Mouse (Mus musculus) forebrain, embryonic 14.5 days (tissue): ENCODE results near the gene Hltf. TPM values are rescaled to one million over a fixed set of nuclear protein-coding genes. Genes with fewer than 3 reads are reported as not detected.
"Not testable (repeated sequence)": the region's sequence is repeated elsewhere in the genome, so short reads cannot be mapped to it uniquely, and the experiment has no call there.

Experiments used
- ATAC-seq: fragments of 200-750 bp; cut with Nextera tagmentation; 2 replicates; pipeline ENCODE4 v1.8.0; 2017; ENCODE audit warnings: mild to moderate bottlenecking, moderate library complexity
- DNase-seq: peaks from one replicate; pipeline ENCODE4 v3.0.0-alpha.2; 2015; ENCODE audit warnings: low spot score
- H3K27ac ChIP-seq: fragments of 300-500 bp; sonication (generic); 2 replicates; pipeline ENCODE4 v1.5.1; 2014; ENCODE audit warnings: low read depth, mild to moderate bottlenecking, control low read depth, low read length, moderate library complexity
- H3K27me3 ChIP-seq: fragments of 300-500 bp; sonication (generic); replicated peaks from 2 replicates; pipeline ENCODE4 v1.6.1; 2014; ENCODE audit warnings: low read length, control low read depth, mixed read lengths; ENCODE audit not compliant: control insufficient read depth, insufficient read depth
- H3K36me3 ChIP-seq: fragments of 300-500 bp; sonication (generic); 2 replicates; pipeline ENCODE4 v1.6.1; 2014; ENCODE audit warnings: low read length, control low read depth; ENCODE audit not compliant: control insufficient read depth, insufficient read depth
- H3K4me1 ChIP-seq: fragments of 300-500 bp; sonication (generic); 2 replicates; pipeline ENCODE4 v1.6.1; 2014; ENCODE audit warnings: antibody characterized with exemption, low read length, control low read depth; ENCODE audit not compliant: control insufficient read depth, insufficient read depth
- H3K4me2 ChIP-seq: fragments of 300-500 bp; sonication (generic); 2 replicates; pipeline ENCODE4 v1.6.1; 2014; ENCODE audit warnings: mild to moderate bottlenecking, control low read depth, low read length
- H3K4me3 ChIP-seq: fragments of 300-500 bp; sonication (generic); 2 replicates; pipeline ENCODE4 v1.5.1; 2014; ENCODE audit warnings: low read depth, low read length, control low read depth
- H3K9ac ChIP-seq: fragments of 300-500 bp; sonication (generic); 2 replicates; pipeline ENCODE4 v1.6.1; 2014; ENCODE audit warnings: mild to moderate bottlenecking, low read length, control low read depth, moderate library complexity
- H3K9me3 ChIP-seq: fragments of 300-500 bp; sonication (generic); replicated peaks from 2 replicates; pipeline ENCODE4 v1.6.1; 2016; ENCODE audit warnings: low read length, control low read depth, mixed read lengths; ENCODE audit not compliant: control insufficient read depth
- WGBS: fragments of 180-500 bp; shearing (Covaris S2); extraction: QIAGEN DNeasy Blood & Tissue Kit; methylation state at CpG from one replicate; pipeline ENCODE4 v1.1.7; 2014; 5-methylcytosine and 5-hydroxymethylcytosine counted together
- polyA plus RNA-seq: library from polyadenylated mRNA; unstranded; fragments of >200 nt; fragmentation: Nextera tagmentation; extraction: Ambion mirVana; gene quantifications from 2 replicates; pipeline ENCODE4 v1.2.1, GENCODE M21; 2014

Gene Hltf
- polyA plus RNA-seq, 1 experiment from 2014 or later: 27.6 TPM

GRCm38 (mm10) chr3:20121582-20121981 is 64.0 kb downstream of the Hltf start:
- WGBS: 92% methylated on average over 5 of the region's 5 CpGs

DNA sequence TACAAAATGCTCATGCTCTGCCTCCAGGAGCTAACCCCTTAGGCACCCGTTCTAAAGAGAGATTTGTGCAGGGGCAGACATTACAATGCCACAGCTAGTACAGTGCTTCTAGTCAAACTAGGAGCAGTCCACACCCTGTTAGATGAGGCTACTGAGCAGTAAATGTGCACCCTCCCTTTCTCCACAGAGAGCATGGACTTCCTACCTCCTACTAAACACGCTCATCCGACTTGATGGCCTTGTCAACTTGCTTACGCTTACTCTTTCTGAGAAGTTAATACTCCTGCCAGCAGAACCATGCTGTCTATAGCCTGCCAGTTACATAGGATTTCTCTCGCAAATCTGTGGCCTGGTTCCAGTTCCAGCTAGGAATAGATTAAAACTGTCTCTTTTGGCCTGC is 68.0 kb downstream of the Hltf start:
- ATAC-seq (no peak), DNase-seq (no peak)
- Histone ChIP-seq H3K9ac (no peak overlapping the region), H3K9me3 (no peaks in the 10 kb centered on the region), H3K36me3 (0 out of 2 replicates have a peak, but pooled peaks cover 3% of the 10 kb centered on the region), H3K4me1 (no peaks in the 10 kb centered on the region), H3K4me2 (no peak overlapping the region), H3K27me3 (no peaks in the 10 kb centered on the region), H3K27ac (no peak overlapping the region), H3K4me3 (no peak overlapping the region)
- WGBS: 87% methylated on average over 5 of the region's 5 CpGs

More at GRCm38 (mm10) chr3:20121582-20121981, 64.0 kb downstream of the Hltf start:
- ATAC-seq, H3K4me1 ChIP-seq, DNase-seq, H3K9me3 ChIP-seq, H3K27ac ChIP-seq, H3K9ac ChIP-seq, H3K4me2 ChIP-seq, H3K4me3 ChIP-seq, H3K27me3 ChIP-seq: not testable (repeated sequence)
- peaks cover 12% of the 10 kb centered on the region; the same call in 1 of the 2 replicates for H3K36me3 ChIP-seq

DNA sequence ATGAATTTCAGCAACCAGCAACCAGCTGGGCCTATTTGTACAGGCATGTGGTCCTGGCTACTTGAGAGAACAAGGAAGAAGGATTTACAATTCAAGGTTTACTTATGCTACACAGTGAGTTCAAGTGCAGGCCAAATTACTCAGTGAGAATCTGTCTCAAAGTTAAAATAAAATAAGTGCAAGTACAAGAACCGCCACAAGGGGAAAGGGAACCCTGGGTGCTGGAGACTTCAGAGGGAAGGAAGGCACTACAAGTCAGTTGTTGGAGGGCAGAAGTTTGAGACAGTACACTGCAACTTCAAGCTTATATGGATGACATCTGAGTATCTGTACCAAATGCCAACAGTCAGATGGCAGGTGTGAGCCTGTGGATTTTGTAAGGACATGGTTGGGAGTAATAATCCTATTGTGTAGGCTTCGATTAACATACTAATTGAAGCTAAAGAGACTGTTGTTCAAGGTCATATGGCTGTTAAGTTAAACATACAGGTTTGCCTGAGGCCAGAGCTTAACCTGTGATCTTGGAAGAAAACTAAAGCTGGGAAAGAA is 69.5 kb downstream of the Hltf start:
- no peak for ATAC-seq
- H3K27me3 ChIP-seq: no peaks in the 10 kb centered on the region
- no peaks in the 10 kb centered on the region for H3K4me1 ChIP-seq
- WGBS: 65% methylated on average over 2 of the region's 2 CpGs
- no peak for DNase-seq
- H3K4me3 ChIP-seq: no peak overlapping the region
- H3K4me2 ChIP-seq: no peak overlapping the region
- H3K36me3 ChIP-seq: 0 out of 2 replicates have a peak, but pooled peaks cover 3% of the 10 kb centered on the region
- no peak overlapping the region for H3K9ac ChIP-seq
- H3K9me3 ChIP-seq: no peaks in the 10 kb centered on the region
- no peak overlapping the region for H3K27ac ChIP-seq

GRCm38 (mm10) chr3:20129491-20129890 is 71.9 kb downstream of the Hltf start:
- 95% methylated on average over 5 of the region's 5 CpGs for WGBS
- Histone ChIP-seq H3K4me3 (no peak overlapping the region), H3K9me3 (no peaks in the 10 kb centered on the region), H3K9ac (no peak overlapping the region), H3K4me1 (no peaks in the 10 kb centered on the region), H3K4me2 (no peak overlapping the region), H3K27ac (no peak overlapping the region), H3K27me3 (no peaks in the 10 kb centered on the region), H3K36me3 (no peaks in the 10 kb centered on the region)
- no peak for DNase-seq
- ATAC-seq: no peak

DNA sequence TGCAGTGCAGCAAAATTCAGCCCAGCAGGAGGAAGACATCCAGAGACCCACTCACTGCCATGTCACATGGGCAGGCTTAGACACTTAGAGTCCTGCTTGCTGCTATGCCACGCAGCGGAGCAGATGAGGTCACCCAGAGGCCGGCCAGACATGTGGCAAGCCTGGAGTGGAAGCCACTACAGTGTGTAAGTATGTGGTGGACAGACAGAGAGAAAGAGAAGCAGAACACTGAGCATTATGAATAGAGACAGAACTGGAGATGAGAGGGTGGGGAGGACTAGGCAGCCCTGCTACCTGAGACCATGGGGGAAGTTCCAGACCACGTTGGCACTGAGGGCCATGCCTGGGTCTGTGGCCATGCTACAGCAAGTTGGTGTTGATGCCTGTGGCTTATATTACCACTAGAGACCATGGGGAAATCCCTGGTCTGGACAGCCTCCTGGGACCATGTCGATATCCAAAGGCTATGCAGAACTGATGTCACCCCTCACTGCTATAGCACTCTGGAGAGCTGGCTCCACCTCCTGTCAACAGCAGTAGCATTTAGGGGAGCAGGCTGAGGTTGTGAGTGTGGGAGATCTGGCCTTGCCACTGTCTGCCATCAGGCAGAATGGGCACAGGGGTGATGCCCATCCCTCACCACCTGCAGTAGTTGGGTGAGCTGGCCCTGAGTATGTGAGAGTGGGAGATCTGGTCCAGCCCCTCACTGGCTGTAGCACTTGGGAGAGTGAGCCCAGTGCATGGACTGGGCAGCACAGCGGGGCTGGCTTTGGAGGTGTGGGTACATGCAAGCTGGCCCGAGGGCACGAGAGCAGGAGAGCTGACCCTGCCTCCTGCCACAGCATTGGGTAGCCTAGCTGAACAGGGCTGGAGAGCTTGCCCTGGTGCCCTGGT is 73.1 kb downstream of the Hltf start:
- ATAC-seq: no peak
- DNase-seq: no peak
- H3K9ac ChIP-seq: no peak overlapping the region

DNA sequence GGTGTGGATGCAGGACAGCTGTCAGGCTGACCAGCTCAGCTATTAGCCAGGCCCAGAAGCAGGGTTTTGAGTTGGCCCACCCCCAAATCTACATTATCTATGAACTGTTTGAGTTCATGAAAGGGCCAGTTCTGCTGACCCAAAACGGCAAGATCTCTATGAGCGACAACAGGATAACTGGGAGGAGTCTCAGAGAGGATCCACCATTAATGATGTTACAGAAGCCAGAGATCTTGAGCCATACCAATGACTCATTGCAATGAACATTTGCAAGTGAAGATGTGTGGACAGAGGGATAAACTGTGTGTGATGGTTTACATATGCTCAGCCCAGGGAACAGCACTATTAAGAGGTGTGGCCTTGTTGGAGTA is 73.7 kb downstream of the Hltf start:
- WGBS: 93% methylated on average over 2 of the region's 2 CpGs
- H3K27ac ChIP-seq: no peak overlapping the region
- H3K9ac ChIP-seq: no peak overlapping the region
- ATAC-seq (no peak), DNase-seq (no peak)
- no peaks in the 10 kb centered on the region for H3K27me3 ChIP-seq
- no peak overlapping the region for H3K4me2 ChIP-seq
- no peak overlapping the region for H3K4me3 ChIP-seq
- H3K36me3 ChIP-seq: no peaks in the 10 kb centered on the region
- no peaks in the 10 kb centered on the region for H3K4me1 ChIP-seq
- no peaks in the 10 kb centered on the region for H3K9me3 ChIP-seq

More for the DNA sequence above, 73.1 kb downstream of the Hltf start:
- Histone ChIP-seq H3K27me3 (no peaks in the 10 kb centered on the region), H3K4me2 (no peak overlapping the region), H3K4me1 (no peaks in the 10 kb centered on the region), H3K9me3 (no peaks in the 10 kb centered on the region), H3K4me3 (no peak overlapping the region), H3K27ac (no peak overlapping the region), H3K36me3 (no peaks in the 10 kb centered on the region)
- 91% methylated on average over 8 of the region's 8 CpGs for WGBS

DNA sequence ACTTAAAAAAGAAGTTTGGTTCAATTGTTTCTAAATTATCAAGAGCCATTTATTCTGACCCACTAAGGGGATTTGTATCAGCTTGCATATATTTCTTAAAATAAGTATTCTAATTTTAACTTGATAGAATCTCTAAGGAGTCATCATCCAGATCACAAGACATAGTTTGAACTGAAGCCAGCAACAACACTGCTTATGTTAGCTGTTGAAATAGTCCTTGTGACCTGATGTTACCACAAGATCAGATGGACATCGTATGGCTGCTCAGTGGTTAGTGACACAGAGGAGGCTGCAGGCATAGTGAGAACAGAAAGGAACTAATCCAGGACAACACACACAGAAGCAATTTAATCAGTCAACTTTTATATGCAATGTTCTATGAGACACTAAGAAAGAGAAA is 75.1 kb downstream of the Hltf start:
- 92% methylated on average over 1 of the region's 1 CpGs for WGBS
- no peak for ATAC-seq

DNA sequence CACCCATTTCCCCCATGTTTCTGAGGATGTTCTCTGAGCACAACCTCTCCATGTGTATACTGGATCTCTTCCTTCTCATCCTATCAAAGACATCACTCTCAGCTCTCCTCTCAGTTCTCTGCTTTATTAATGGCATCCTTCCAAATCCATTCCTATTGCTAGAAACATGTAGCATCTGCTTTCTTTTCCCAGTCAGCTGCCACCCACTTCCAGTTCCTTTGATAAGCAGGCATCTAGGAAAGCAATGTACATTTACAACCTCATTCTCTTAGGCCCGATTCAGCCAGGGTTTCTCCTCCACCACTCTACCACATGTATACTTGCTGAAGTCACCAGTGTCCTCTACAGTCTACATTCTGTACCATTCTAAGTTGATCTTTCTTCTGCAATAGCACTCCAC is 76.1 kb downstream of the Hltf start:
- no peaks in the 10 kb centered on the region for H3K36me3 ChIP-seq
- H3K4me2 ChIP-seq: no peak overlapping the region
- ATAC-seq: 0 out of 2 replicates have a peak, but pooled peaks have one; percentile 26
- no peak overlapping the region for H3K27ac ChIP-seq
- H3K4me1 ChIP-seq: no peaks in the 10 kb centered on the region
- WGBS: 94% methylated on average over 1 of the region's 1 CpGs
- no peaks in the 10 kb centered on the region for H3K9me3 ChIP-seq
- peak; percentile 46 for DNase-seq
- H3K27me3 ChIP-seq: no peaks in the 10 kb centered on the region
- no peak overlapping the region for H3K9ac ChIP-seq
- H3K4me3 ChIP-seq: no peak overlapping the region

More for the DNA sequence above, 75.1 kb downstream of the Hltf start:
- H3K27me3 ChIP-seq: no peaks in the 10 kb centered on the region
- H3K4me3 ChIP-seq: no peak overlapping the region
- no peak overlapping the region for H3K4me2 ChIP-seq
- DNase-seq: no peak
- H3K36me3 ChIP-seq: no peaks in the 10 kb centered on the region
- H3K9me3 ChIP-seq: no peaks in the 10 kb centered on the region
- no peak overlapping the region for H3K27ac ChIP-seq
- H3K9ac ChIP-seq: no peak overlapping the region
- H3K4me1 ChIP-seq: no peaks in the 10 kb centered on the region

GRCm38 (mm10) chr3:20134545-20134944 is 76.9 kb downstream of the Hltf start:
- Histone ChIP-seq H3K4me3 (no peak overlapping the region), H3K27ac (no peak overlapping the region), H3K36me3 (no peaks in the 10 kb centered on the region), H3K27me3 (no peaks in the 10 kb centered on the region), H3K4me2 (no peak overlapping the region), H3K4me1 (no peaks in the 10 kb centered on the region), H3K9ac (no peak overlapping the region), H3K9me3 (no peaks in the 10 kb centered on the region)
- no peak for DNase-seq
- WGBS: 86% methylated on average over 3 of the region's 3 CpGs
- no peak for ATAC-seq
